Mouse (Mus musculus): ENCODE data around the gene Rnf224. TPM values are rescaled to one million over a fixed set of nuclear protein-coding genes. Genes with fewer than 3 reads are reported as not detected.

The Rnf224 gene
- polyA plus RNA-seq, 2 experiments: not detected

- DNase-seq (ENCODE audit: low read depth in 3 of 3, low spot score in 3 of 3) (no peak), ATAC-seq (ENCODE audit: insufficient read depth) (no peak)
- H3K4me3 ChIP-seq (ENCODE audit: insufficient read depth in 1 of 2, low read depth in 2 of 2, low read length in 2 of 2): no peak within 1 kb of the TSS
- H3K27me3 ChIP-seq (ENCODE audit: control insufficient read depth, insufficient read depth, low read length): no peaks in the 10 kb centered on the region; the same call in 1 of the 2 replicates
- H3K4me1 ChIP-seq (replicated peaks; ENCODE audit: control insufficient read depth in 2 of 2, insufficient read depth in 2 of 2, low read length in 1 of 2): peaks cover 0 to 3% of the 10 kb centered on the region in 2 experiments; a peak in 1 of 4 replicates
- H3K9me3 ChIP-seq (ENCODE audit: control insufficient read depth, low read length): no peaks in the 10 kb centered on the region
- H3K4me2 ChIP-seq (ENCODE audit: low read depth): no peak within 1 kb of the TSS
- no peak within 1 kb of the TSS for H3K27ac ChIP-seq
- no peak within 1 kb of the TSS for H3K9ac ChIP-seq (replicated peaks)
- TF ChIP-seq CTCF (IDR thresholded peaks at IDR 0.05; ENCODE audit: low read depth) (no peak), EP300 (IDR thresholded peaks at IDR 0.05; ENCODE audit: low read depth) (no peak)
- peaks cover 19% of the 10 kb centered on the region for H3K36me3 ChIP-seq (replicated peaks; ENCODE audit: control insufficient read depth, insufficient read depth, low read depth)
Measured at GRCm38 (mm10) chr2:25218445-25218844, 18.1 kb downstream of the Rnf224 start, which contains the start of gene Fam166a. TSS of gene Fam166a (plus strand) at chr2:25218745.

GRCm38 (mm10) chr2:25217666-25218065 lies 18.9 kb downstream of the Rnf224 start:
- Histone ChIP-seq H3K27ac (no peak overlapping the region), H3K36me3 (replicated peaks; ENCODE audit: control insufficient read depth, insufficient read depth, low read depth) (peaks cover 11% of the 10 kb centered on the region), H3K4me1 (replicated peaks; ENCODE audit: control insufficient read depth in 2 of 2, insufficient read depth in 2 of 2, low read length in 1 of 2) (no peaks in the 10 kb centered on the region), H3K4me3 (ENCODE audit: insufficient read depth in 1 of 2, low read depth in 2 of 2, low read length in 2 of 2) (no peak overlapping the region), H3K9ac (replicated peaks) (no peak overlapping the region), H3K27me3 (ENCODE audit: control insufficient read depth, insufficient read depth, low read length) (no peaks in the 10 kb centered on the region; the same call in 1 of the 2 replicates), H3K4me2 (ENCODE audit: low read depth) (no peak overlapping the region), H3K9me3 (ENCODE audit: control insufficient read depth, low read length) (no peaks in the 10 kb centered on the region)
- WGBS (ENCODE audit: insufficient replicate concordance): 47% methylated on average over 2 of the region's 2 CpGs
- no peak for TF ChIP-seq EP300 (IDR thresholded peaks at IDR 0.05; ENCODE audit: low read depth)
- TF ChIP-seq CTCF (IDR thresholded peaks at IDR 0.05; ENCODE audit: low read depth): no peak
- no peak for DNase-seq (ENCODE audit: low read depth in 3 of 3, low spot score in 3 of 3)
- ATAC-seq (ENCODE audit: insufficient read depth): no peak

GRCm38 (mm10) chr2:25214444-25214843 lies 22.1 kb downstream of the Rnf224 start, which contains the start of gene Stpg3:
TSS of gene Stpg3 (minus strand) at chr2:25214637.
- no peaks in the 10 kb centered on the region for H3K9me3 ChIP-seq (ENCODE audit: control insufficient read depth, low read length)
- WGBS (ENCODE audit: insufficient replicate concordance): 73% methylated on average over 3 of the region's 3 CpGs
- H3K4me2 ChIP-seq (ENCODE audit: low read depth): no peak within 1 kb of the TSS
- H3K4me3 ChIP-seq (ENCODE audit: insufficient read depth in 1 of 2, low read depth in 2 of 2, low read length in 2 of 2): no peak within 1 kb of the TSS
- no peak for TF ChIP-seq CTCF (IDR thresholded peaks at IDR 0.05; ENCODE audit: low read depth)
- TF ChIP-seq EP300 (IDR thresholded peaks at IDR 0.05; ENCODE audit: low read depth): no peak
- peaks cover 10 to 15% of the 10 kb centered on the region in 2 experiments for H3K4me1 ChIP-seq (replicated peaks; ENCODE audit: control insufficient read depth in 2 of 2, insufficient read depth in 2 of 2, low read length in 1 of 2)
- H3K27ac ChIP-seq: no peak within 1 kb of the TSS
- no peaks in the 10 kb centered on the region; the same call in 1 of the 2 replicates for H3K27me3 ChIP-seq (ENCODE audit: control insufficient read depth, insufficient read depth, low read length)
- H3K36me3 ChIP-seq (replicated peaks; ENCODE audit: control insufficient read depth, insufficient read depth, low read depth): no peaks in the 10 kb centered on the region
- no peak for DNase-seq (ENCODE audit: low read depth in 3 of 3, low spot score in 3 of 3)
- ATAC-seq (ENCODE audit: insufficient read depth): no peak
- no peak within 1 kb of the TSS for H3K9ac ChIP-seq (replicated peaks)

DNA sequence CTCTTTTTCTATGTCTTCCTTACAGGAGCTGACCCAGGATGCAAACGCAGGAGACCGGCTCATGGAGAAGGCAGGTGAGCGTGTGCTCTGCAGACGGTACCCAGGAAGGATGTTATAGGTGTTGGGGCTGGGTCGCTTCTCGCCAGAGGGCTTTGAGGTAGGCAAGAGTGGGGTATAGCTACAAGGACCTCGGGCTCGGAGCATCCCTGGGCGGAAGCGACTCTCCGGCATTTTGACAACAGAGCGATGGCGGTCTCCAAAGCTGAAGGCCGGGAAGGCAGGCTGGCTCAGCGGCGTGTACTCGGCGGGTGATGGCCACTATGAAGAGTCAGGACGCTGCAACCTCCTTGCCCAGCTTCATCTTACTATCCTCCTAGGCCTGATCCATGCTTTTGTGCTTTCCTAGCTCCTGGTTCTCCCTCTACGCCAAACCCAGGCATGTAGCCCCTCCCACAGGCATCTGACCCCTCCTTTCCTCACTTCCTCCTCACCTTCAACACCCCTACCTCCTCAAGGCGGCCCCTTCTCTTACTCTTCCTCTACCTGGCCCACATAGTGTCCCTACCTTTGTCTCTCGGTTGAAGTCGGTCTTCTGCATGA lies 23.2 kb downstream of the Rnf224 start:
- Histone ChIP-seq H3K9ac (replicated peaks) (no peak overlapping the region), H3K27ac (no peak overlapping the region), H3K4me2 (ENCODE audit: low read depth) (no peak overlapping the region), H3K4me3 (ENCODE audit: insufficient read depth in 1 of 2, low read depth in 2 of 2, low read length in 2 of 2) (no peak overlapping the region), H3K9me3 (ENCODE audit: control insufficient read depth, low read length) (no peaks in the 10 kb centered on the region), H3K4me1 (replicated peaks; ENCODE audit: control insufficient read depth in 2 of 2, insufficient read depth in 2 of 2, low read length in 1 of 2) (peaks cover 10 to 15% of the 10 kb centered on the region in 2 experiments), H3K27me3 (ENCODE audit: control insufficient read depth, insufficient read depth, low read length) (no peaks in the 10 kb centered on the region; the same call in 1 of the 2 replicates), H3K36me3 (replicated peaks; ENCODE audit: control insufficient read depth, insufficient read depth, low read depth) (peaks cover 6% of the 10 kb centered on the region)
- WGBS (ENCODE audit: insufficient replicate concordance): 64% methylated on average over 23 of the region's 23 CpGs
- DNase-seq (ENCODE audit: low read depth in 3 of 3, low spot score in 3 of 3) (no peak), ATAC-seq (ENCODE audit: insufficient read depth) (no peak)
- TF ChIP-seq EP300 (IDR thresholded peaks at IDR 0.05; ENCODE audit: low read depth) (no peak), CTCF (IDR thresholded peaks at IDR 0.05; ENCODE audit: low read depth) (no peak)

- peaks cover 10 to 15% of the 10 kb centered on the region in 2 experiments for H3K4me1 ChIP-seq (replicated peaks; ENCODE audit: control insufficient read depth in 2 of 2, insufficient read depth in 2 of 2, low read length in 1 of 2)
- peak within 1 kb of the TSS; percentile 98 for H3K9ac ChIP-seq (replicated peaks)
- peak within 1 kb of the TSS; percentile 92 for H3K4me2 ChIP-seq (ENCODE audit: low read depth)
- WGBS (ENCODE audit: insufficient replicate concordance): under 1% methylated on average over 44 of the region's 44 CpGs
- H3K27ac ChIP-seq: peak within 1 kb of the TSS; percentile 76
- H3K36me3 ChIP-seq (replicated peaks; ENCODE audit: control insufficient read depth, insufficient read depth, low read depth): peaks cover 12% of the 10 kb centered on the region
- no peaks in the 10 kb centered on the region for H3K9me3 ChIP-seq (ENCODE audit: control insufficient read depth, low read length)
- peak within 1 kb of the TSS; percentile 87 to 98 for H3K4me3 ChIP-seq (ENCODE audit: insufficient read depth in 1 of 2, low read depth in 2 of 2, low read length in 2 of 2)
- peak; percentile 78 to 81 (median 80) for DNase-seq (ENCODE audit: low read depth in 3 of 3, low spot score in 3 of 3)
- TF ChIP-seq CTCF (IDR thresholded peaks at IDR 0.05; ENCODE audit: low read depth) (no peak; the same call in 1 of the 2 replicates), EP300 (IDR thresholded peaks at IDR 0.05; ENCODE audit: low read depth) (peak; percentile 11; the same call in 1 of the 2 replicates)
- peak; percentile 94 for ATAC-seq (ENCODE audit: insufficient read depth)
- no peaks in the 10 kb centered on the region; the same call in 1 of the 2 replicates for H3K27me3 ChIP-seq (ENCODE audit: control insufficient read depth, insufficient read depth, low read length)
Measured at GRCm38 (mm10) chr2:25211121-25211670, 25.4 kb downstream of the Rnf224 start, which contains the start of gene Nelfb. TSS of gene Nelfb (minus strand) at chr2:25211489.

Measured in liver, embryonic 14.5 days (tissue).